Mouse (Mus musculus) hindbrain, postnatal 0 days (tissue): ENCODE measurements at regions not wholly inside any gene's neighbourhood (a gene's known extent, or its start where the extent isn't known, plus 50 kb on each side); places are given as distances from the start of the nearest gene placed in this dataset.

Experiments
- ATAC-seq: fragments of 200-750 bp; cut with Nextera tagmentation; 2 replicates; pipeline ENCODE4 v1.8.0; 2017; ENCODE audit warnings: mild to moderate bottlenecking, moderate TSS enrichment, moderate library complexity
- DNase-seq: peaks from one replicate; pipeline ENCODE4 v3.0.0-alpha.2; 2015; ENCODE audit warnings: low spot score
- H3K27ac ChIP-seq: fragments of 300-500 bp; sonication (generic); 2 replicates; pipeline ENCODE4 v1.5.1; 2014; ENCODE audit warnings: mild to moderate bottlenecking
- H3K27me3 ChIP-seq: fragments of 300-500 bp; sonication (generic); 2 replicates; pipeline ENCODE4 v1.6.1; 2014; ENCODE audit warnings: low read length, mixed read lengths; ENCODE audit not compliant: insufficient read depth
- H3K36me3 ChIP-seq: fragments of 300-500 bp; sonication (generic); 2 replicates; pipeline ENCODE4 v1.6.1; 2014; ENCODE audit warnings: low read length, mixed read lengths; ENCODE audit not compliant: insufficient read depth
- H3K4me1 ChIP-seq: fragments of 300-500 bp; sonication (generic); 2 replicates; pipeline ENCODE4 v1.6.1; 2014; ENCODE audit warnings: antibody characterized with exemption, low read length, mixed read lengths; ENCODE audit not compliant: insufficient read depth
- H3K4me2 ChIP-seq: fragments of 300-500 bp; sonication (generic); 2 replicates; pipeline ENCODE4 v1.6.1; 2014; ENCODE audit warnings: low read depth, mild to moderate bottlenecking, low read length, moderate library complexity, mixed read lengths
- H3K4me3 ChIP-seq: fragments of 300-500 bp; sonication (generic); 2 replicates; pipeline ENCODE4 v1.5.1; 2014; ENCODE audit warnings: low read length
- H3K9ac ChIP-seq: fragments of 300-500 bp; sonication (generic); replicated peaks from 2 replicates; pipeline ENCODE4 v1.6.1; 2014; ENCODE audit warnings: mild to moderate bottlenecking, low read length, moderate library complexity, mixed read lengths
- H3K9me3 ChIP-seq: fragments of 300-500 bp; sonication (generic); 2 replicates; pipeline ENCODE4 v1.6.1; 2016; ENCODE audit warnings: low read length, mixed read lengths
- CTCF ChIP-seq: IDR thresholded peaks from 2 replicates; pipeline ENCODE4 v1.5.1; 2016; ENCODE audit warnings: antibody characterized with exemption, control low read depth, low read depth
- WGBS: fragments of 180-500 bp; shearing (Covaris S2); extraction: QIAGEN DNeasy Blood & Tissue Kit; methylation state at CpG from one replicate; pipeline ENCODE4 v1.1.7; 2014; 5-methylcytosine and 5-hydroxymethylcytosine counted together

- no peak for ATAC-seq
- no peak for DNase-seq
- no peak overlapping the region for H3K27ac ChIP-seq
- no peaks in the 10 kb centered on the region for H3K36me3 ChIP-seq
- H3K9me3 ChIP-seq = no peaks in the 10 kb centered on the region
- H3K27me3 ChIP-seq = no peaks in the 10 kb centered on the region
- H3K9ac ChIP-seq = no peak overlapping the region
- H3K4me1 ChIP-seq = no peaks in the 10 kb centered on the region
- no peak overlapping the region for H3K4me2 ChIP-seq
- H3K4me3 ChIP-seq = no peak overlapping the region
- no peak for TF ChIP-seq CTCF
- 54% methylated on average over 2 of the region's 2 CpGs for WGBS
Measured at GRCm38 (mm10) chr2:105454353-105454752, 55.2 kb upstream of the Rcn1 start.

GRCm38 (mm10) chr2:105454836-105455235 is 55.7 kb upstream of the Rcn1 start:
- no peak for ATAC-seq

GRCm38 (mm10) chr2:105458643-105459042 is 59.5 kb upstream of the Rcn1 start:
- H3K36me3 ChIP-seq = no peaks in the 10 kb centered on the region
- 85% methylated on average over 4 of the region's 4 CpGs for WGBS
- H3K9me3 ChIP-seq = no peaks in the 10 kb centered on the region
- no peak overlapping the region for H3K9ac ChIP-seq
- no peaks in the 10 kb centered on the region for H3K27me3 ChIP-seq
- H3K27ac ChIP-seq = no peak overlapping the region
- ATAC-seq (no peak), DNase-seq (no peak)
- H3K4me1 ChIP-seq = no peaks in the 10 kb centered on the region
- no peak overlapping the region for H3K4me2 ChIP-seq
- no peak for TF ChIP-seq CTCF
- no peak overlapping the region for H3K4me3 ChIP-seq

More at GRCm38 (mm10) chr2:105454836-105455235, 55.7 kb upstream of the Rcn1 start:
- Histone ChIP-seq H3K4me1 (no peaks in the 10 kb centered on the region), H3K27ac (no peak overlapping the region), H3K9ac (no peak overlapping the region), H3K4me3 (no peak overlapping the region), H3K9me3 (no peaks in the 10 kb centered on the region), H3K4me2 (no peak overlapping the region), H3K27me3 (no peaks in the 10 kb centered on the region), H3K36me3 (no peaks in the 10 kb centered on the region)
- no peak for DNase-seq
- TF ChIP-seq CTCF = no peak

- no peaks in the 10 kb centered on the region for H3K9me3 ChIP-seq
- 87% methylated on average over 9 of the region's 9 CpGs for WGBS
- no peaks in the 10 kb centered on the region for H3K27me3 ChIP-seq
- no peaks in the 10 kb centered on the region for H3K36me3 ChIP-seq
- DNase-seq (no peak), ATAC-seq (no peak)
- H3K27ac ChIP-seq = no peak overlapping the region
- TF ChIP-seq CTCF = no peak
- H3K4me2 ChIP-seq = no peak overlapping the region
- H3K4me1 ChIP-seq = no peaks in the 10 kb centered on the region
- H3K9ac ChIP-seq = no peak overlapping the region
- H3K4me3 ChIP-seq = no peak overlapping the region
Measured at GRCm38 (mm10) chr2:105459512-105459911, 60.4 kb upstream of the Rcn1 start.

GRCm38 (mm10) chr2:105465630-105466029 is 66.5 kb upstream of the Rcn1 start:
- Histone ChIP-seq H3K9me3 (no peaks in the 10 kb centered on the region), H3K4me1 (no peaks in the 10 kb centered on the region), H3K36me3 (no peaks in the 10 kb centered on the region), H3K27ac (no peak overlapping the region), H3K9ac (no peak overlapping the region), H3K27me3 (no peaks in the 10 kb centered on the region), H3K4me2 (no peak overlapping the region), H3K4me3 (no peak overlapping the region)
- DNase-seq (no peak), ATAC-seq (no peak)
- WGBS = 88% methylated on average over 6 of the region's 6 CpGs
- TF ChIP-seq CTCF = no peak

- WGBS = 29% methylated on average over 5 of the region's 5 CpGs
- Histone ChIP-seq H3K9ac (no peak overlapping the region), H3K27me3 (no peaks in the 10 kb centered on the region), H3K36me3 (no peaks in the 10 kb centered on the region), H3K9me3 (no peaks in the 10 kb centered on the region), H3K4me2 (no peak overlapping the region), H3K27ac (no peak overlapping the region), H3K4me1 (no peaks in the 10 kb centered on the region), H3K4me3 (no peak overlapping the region)
- DNase-seq (peak; percentile 90), ATAC-seq (peak; percentile 71; the same call in 1 of the 2 replicates)
- peak; percentile 87 for TF ChIP-seq CTCF
Measured at GRCm38 (mm10) chr2:105468930-105469329, 69.8 kb upstream of the Rcn1 start.

GRCm38 (mm10) chr2:105476028-105476677 is 77.0 kb upstream of the Rcn1 start:
- 84% methylated on average over 7 of the region's 7 CpGs for WGBS
- no peak for TF ChIP-seq CTCF
- Histone ChIP-seq H3K4me2 (no peak overlapping the region), H3K4me3 (no peak overlapping the region), H3K27ac (no peak overlapping the region), H3K27me3 (no peaks in the 10 kb centered on the region), H3K4me1 (no peaks in the 10 kb centered on the region), H3K9ac (no peak overlapping the region), H3K9me3 (no peaks in the 10 kb centered on the region), H3K36me3 (no peaks in the 10 kb centered on the region)
- DNase-seq (no peak), ATAC-seq (0 out of 2 replicates have a peak, but pooled peaks have one; percentile 35)
